Mouse (Mus musculus): ENCODE measurements around the gene Nsfl1c.

DNA sequence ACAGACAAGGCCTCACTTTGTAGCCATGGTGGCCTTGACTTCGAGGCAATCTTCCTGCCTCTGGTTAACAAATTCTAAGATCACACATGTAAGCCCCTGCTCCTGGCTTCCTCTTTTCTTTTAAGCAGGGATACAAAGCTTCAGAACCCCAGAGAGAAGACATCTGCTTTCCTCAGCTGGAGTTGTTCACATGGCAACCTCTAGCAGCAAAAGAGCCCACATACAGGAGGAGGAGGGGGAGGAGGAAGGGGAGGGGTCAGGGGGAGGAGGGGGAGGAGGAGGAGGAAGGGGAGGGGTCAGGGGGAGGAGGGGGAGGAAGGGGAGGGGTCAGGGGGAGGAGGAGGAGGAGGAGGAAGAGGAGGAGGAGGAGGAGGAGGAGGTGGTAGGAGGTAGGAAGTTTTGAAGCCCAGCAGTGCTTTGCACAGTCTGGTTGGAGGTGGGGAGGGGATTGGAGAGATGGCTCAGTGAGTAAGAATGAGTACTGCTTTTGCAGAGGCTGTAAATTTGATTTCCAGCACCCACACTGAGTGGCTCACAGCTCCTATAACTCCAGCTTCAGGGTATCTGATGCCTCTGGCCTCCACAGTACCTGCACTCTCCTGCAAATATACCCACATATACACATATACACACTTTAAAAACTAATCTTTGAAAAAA, 42.1 kb downstream of the Nsfl1c start:
- TF ChIP-seq POLR2A (IDR thresholded peaks at IDR 0.05; ENCODE audit: borderline replicate concordance, low read depth, low read length): no peak
- no peak for TF ChIP-seq CTCF (IDR thresholded peaks at IDR 0.05; ENCODE audit: low read depth, low read length)

Data from bone marrow macrophage, adult 2 months (primary cell).